Mouse (Mus musculus) monocyte, adult 5-6 weeks (primary cell): ENCODE measurements around the gene Maml1. TPM values are rescaled to one million over a fixed set of nuclear protein-coding genes. Genes with fewer than 3 reads are reported as not detected.

Experiments
- ATAC-seq: fragments of 153-309, 156-312 bp; replicated peaks from 2 replicates; pipeline ENCODE4 v1.8.0; 2017; ENCODE audit warnings: mild to moderate bottlenecking; ENCODE audit not compliant: low TSS enrichment, insufficient number of reproducible peaks, severe bottlenecking, poor library complexity, low FRiP score
- total RNA-seq: library from RNA; stranded (forward); fragments of 200-1000, 200-491, 200-594 nt; gene quantifications from 3 replicates; pipeline ENCODE4 v1.2.3, GENCODE M21; 2017

Maml1 gene
- total RNA-seq, 1 experiment from 2014 or later, result 13.2 TPM

GRCm38 (mm10) chr11:50227226-50227625 lies 64.9 kb downstream of the Maml1 start:
- ATAC-seq, result no peak

- ATAC-seq, result no peak
These were observed 65.7 kb downstream of the Maml1 start for GRCm38 (mm10) chr11:50226406-50226805.

GRCm38 (mm10) chr11:50225611-50226378 lies 66.3 kb downstream of the Maml1 start:
- no peak for ATAC-seq

- peak; percentile 7 for ATAC-seq
These were observed 67.2 kb downstream of the Maml1 start for GRCm38 (mm10) chr11:50224671-50225530.

GRCm38 (mm10) chr11:50223783-50224662 lies 68.1 kb downstream of the Maml1 start:
- ATAC-seq, result peak; percentile 59; the same call in 1 of the 2 replicates

- ATAC-seq, result no peak
These were observed 69.4 kb downstream of the Maml1 start for GRCm38 (mm10) chr11:50222559-50223276.

- no peak for ATAC-seq
These were observed 72.3 kb downstream of the Maml1 start for GRCm38 (mm10) chr11:50219833-50220232.

- no peak for ATAC-seq
These were observed 74.3 kb downstream of the Maml1 start for GRCm38 (mm10) chr11:50217811-50218210.

GRCm38 (mm10) chr11:50216724-50217366 lies 75.3 kb downstream of the Maml1 start:
- ATAC-seq, result no peak

- no peak for ATAC-seq
These were observed 76.5 kb downstream of the Maml1 start for GRCm38 (mm10) chr11:50215633-50216032.

- ATAC-seq, result no peak
These were observed 77.5 kb downstream of the Maml1 start for GRCm38 (mm10) chr11:50214631-50215030.

- peak; percentile 62 for ATAC-seq
These were observed 79.0 kb downstream of the Maml1 start for GRCm38 (mm10) chr11:50212848-50213758.

- no peak for ATAC-seq
These were observed 79.9 kb downstream of the Maml1 start for GRCm38 (mm10) chr11:50212060-50212739.

- no peak for ATAC-seq
These were observed 80.6 kb downstream of the Maml1 start for GRCm38 (mm10) chr11:50211322-50212059.

GRCm38 (mm10) chr11:50210505-50211151 lies 81.5 kb downstream of the Maml1 start, which contains the start of the genes Sqstm1 and Mgat4b:
Gene Sqstm1 (minus strand): TSS chr11:50210827.
Gene Mgat4b (plus strand): TSS chr11:50210890.
- ATAC-seq, result peak; percentile 33
